ENCODE assay signal across 21 mouse cellular contexts in the genomic region with DNA sequence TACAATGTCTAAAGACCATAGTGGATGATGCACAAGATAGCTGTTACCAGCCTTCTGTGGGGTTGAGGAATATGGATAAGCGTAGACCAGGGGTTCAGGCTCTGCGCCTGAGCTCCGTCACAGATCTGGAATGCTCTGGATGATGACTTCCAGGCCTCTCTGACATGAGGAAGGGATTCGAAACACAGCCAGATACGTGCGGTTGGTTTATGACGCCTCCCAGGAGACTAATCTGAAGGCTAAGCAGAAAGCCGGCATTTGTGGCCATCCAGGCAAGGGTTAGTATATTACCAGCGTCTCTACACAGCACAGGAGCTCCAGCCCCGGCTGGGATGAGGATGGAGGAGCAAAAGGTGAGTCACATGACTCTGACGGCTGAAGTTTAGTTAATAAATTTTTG.
DNase-seq lines count a peak whose midpoint lies in the region; ATAC-seq lines count a peak whose summit lies in the region.
"Had no signal": no experiment of that assay in that cellular context is flagged by ENCODE, and none has a peak within 500 bp of the region (broad histone marks: within the 10 kb centered on the region; RNA-seq: fewer than 3 reads in every experiment).

No protein-coding gene starts in this region.

- WGBS in kidney, embryonic 15.5 days: 46% methylated on average over 11 of the region's 11 CpGs
- 74% methylated on average over 11 of the region's 11 CpGs for WGBS in embryonic facial prominence, embryonic 11.5 days
- WGBS in limb, embryonic 15.5 days: 38% methylated on average over 11 of the region's 11 CpGs

- no peak overlapping the region for H3K4me2 ChIP-seq in kidney, embryonic 15.5 days
- H3K4me2 ChIP-seq in embryonic facial prominence, embryonic 11.5 days (ENCODE audit: low read depth, low read length): no peak overlapping the region
- no peak overlapping the region for H3K4me2 ChIP-seq in limb, embryonic 15.5 days
- H3K4me2 ChIP-seq: forebrain, embryonic 13.5 days; hindbrain, embryonic 13.5 days; liver, embryonic 11.5 days had no signal

- H3K36me3 ChIP-seq in kidney, embryonic 15.5 days: no peaks in the 10 kb centered on the region
- H3K36me3 ChIP-seq in embryonic facial prominence, embryonic 11.5 days (replicated peaks; ENCODE audit: control insufficient read depth, insufficient read depth, low read depth, low read length): no peaks in the 10 kb centered on the region
- H3K36me3 ChIP-seq in limb, embryonic 15.5 days: no peaks in the 10 kb centered on the region
- H3K36me3 ChIP-seq: hindbrain, embryonic 13.5 days had no signal

- no peaks in the 10 kb centered on the region for H3K9me3 ChIP-seq in kidney, embryonic 15.5 days (replicated peaks)
- no peaks in the 10 kb centered on the region for H3K9me3 ChIP-seq in embryonic facial prominence, embryonic 11.5 days (replicated peaks; ENCODE audit: control insufficient read depth, low read length)
- H3K9me3 ChIP-seq in limb, embryonic 15.5 days: no peaks in the 10 kb centered on the region
- H3K9me3 ChIP-seq: forebrain, embryonic 13.5 days; hindbrain, embryonic 13.5 days had no signal

- peak; percentile 39 for DNase-seq in embryo, embryonic 11 days
- no peak for DNase-seq in embryo, embryonic 10 days (ENCODE audit: low spot score)
- no peak for DNase-seq in kidney, adult 18-20 months
- peak; percentile 13 for DNase-seq in embryonic facial prominence, embryonic 11.5 days (ENCODE audit: low spot score)
- no peak for DNase-seq in right cerebral cortex, adult 18-20 months
- no peak for DNase-seq in lung, postnatal 36 days
- DNase-seq: adrenal gland, postnatal 10 days; cerebellum, adult 9-11 months; gastrocnemius, postnatal 25 days; heart, postnatal 14 days; lung, adult 2 months; retina, postnatal 1 day; right cerebral cortex, postnatal 4 days; thymus, postnatal 14 days had no signal

- H3K9ac ChIP-seq in kidney, embryonic 15.5 days: no peak overlapping the region
- H3K9ac ChIP-seq in embryonic facial prominence, embryonic 11.5 days (replicated peaks; ENCODE audit: low read length): no peak overlapping the region
- H3K9ac ChIP-seq in limb, embryonic 15.5 days: no peak overlapping the region
- H3K9ac ChIP-seq: forebrain, embryonic 13.5 days; hindbrain, embryonic 13.5 days had no signal

- ATAC-seq in kidney, embryonic 15.5 days (replicated peaks; ENCODE audit: low FRiP score): 0 out of 2 replicates have a peak, but pooled peaks have one; percentile 36
- ATAC-seq in embryonic facial prominence, embryonic 11.5 days (replicated peaks; ENCODE audit: insufficient number of reproducible peaks, low FRiP score, low TSS enrichment, low read depth): no peak
- ATAC-seq in limb, embryonic 15.5 days (ENCODE audit: insufficient number of reproducible peaks, low FRiP score, low TSS enrichment, low read depth): peak; percentile 69; the same call in 1 of the 2 replicates
- ATAC-seq: forebrain, embryonic 13.5 days; inflammation-experienced regulatory T-cells, adult 6 months; Patski had no signal

- H3K4me3 ChIP-seq in kidney, embryonic 15.5 days (replicated peaks): no peak overlapping the region
- no peak overlapping the region for H3K4me3 ChIP-seq in embryonic facial prominence, embryonic 11.5 days (ENCODE audit: low read depth, low read length)
- H3K4me3 ChIP-seq in limb, embryonic 15.5 days: no peak overlapping the region
- H3K4me3 ChIP-seq: forebrain, embryonic 13.5 days; hindbrain, embryonic 13.5 days had no signal

- peaks cover 16% of the 10 kb centered on the region; the same call in 1 of the 2 replicates for H3K4me1 ChIP-seq in kidney, embryonic 15.5 days
- H3K4me1 ChIP-seq in embryonic facial prominence, embryonic 11.5 days (ENCODE audit: control insufficient read depth, insufficient read depth, low read length): no peaks in the 10 kb centered on the region
- peaks cover 5% of the 10 kb centered on the region; the same call in 1 of the 2 replicates for H3K4me1 ChIP-seq in limb, embryonic 15.5 days

- no peak overlapping the region for H3K27ac ChIP-seq in kidney, embryonic 15.5 days
- H3K27ac ChIP-seq in embryonic facial prominence, embryonic 11.5 days (replicated peaks; ENCODE audit: low read depth, low read length): no peak overlapping the region
- no peak overlapping the region for H3K27ac ChIP-seq in limb, embryonic 15.5 days
- H3K27ac ChIP-seq: forebrain, embryonic 13.5 days; hindbrain, embryonic 13.5 days had no signal

- H3K27me3 ChIP-seq in kidney, embryonic 15.5 days: peaks cover 6% of the 10 kb centered on the region; the same call in 1 of the 2 replicates
- no peaks in the 10 kb centered on the region for H3K27me3 ChIP-seq in embryonic facial prominence, embryonic 11.5 days (ENCODE audit: control insufficient read depth, insufficient read depth, low read length)
- H3K27me3 ChIP-seq in limb, embryonic 15.5 days: no peaks in the 10 kb centered on the region
- H3K27me3 ChIP-seq: forebrain, embryonic 13.5 days; hindbrain, embryonic 13.5 days; Patski had no signal

Comparison
In these comparisons a context has a peak if more than half of its experiments do, and no peak if none do; other contexts are left out.
1. DNase-seq: peak in embryo, embryonic 11 days (single experiment) and embryonic facial prominence, embryonic 11.5 days (single experiment); none in embryo, embryonic 10 days (single experiment), kidney, adult 18-20 months (single experiment), right cerebral cortex, adult 18-20 months (single experiment) and lung, postnatal 36 days (single experiment).